Mouse (Mus musculus) erythroblast, embryonic 14.5 days (primary cell): Measurements from ENCODE around the gene Acp6.

ENCODE experiments used
- GATA1 ChIP-seq: IDR thresholded peaks from 2 replicates; pipeline ENCODE4 v1.6.1; 2012; ENCODE audit warnings: low read length, inconsistent platforms, mixed read lengths
- TAL1 ChIP-seq: IDR thresholded peaks from 3 replicates; pipeline ENCODE4 v1.6.1; 2012; ENCODE audit warnings: low read length, inconsistent platforms, mixed read lengths

GRCm38 (mm10) chr3:97215526-97215925 lies 56.9 kb downstream of the Acp6 start:
- TF ChIP-seq TAL1 (no peak), GATA1 (no peak)
